ENCODE assay signal across 9 mouse cellular contexts in the genomic region with DNA sequence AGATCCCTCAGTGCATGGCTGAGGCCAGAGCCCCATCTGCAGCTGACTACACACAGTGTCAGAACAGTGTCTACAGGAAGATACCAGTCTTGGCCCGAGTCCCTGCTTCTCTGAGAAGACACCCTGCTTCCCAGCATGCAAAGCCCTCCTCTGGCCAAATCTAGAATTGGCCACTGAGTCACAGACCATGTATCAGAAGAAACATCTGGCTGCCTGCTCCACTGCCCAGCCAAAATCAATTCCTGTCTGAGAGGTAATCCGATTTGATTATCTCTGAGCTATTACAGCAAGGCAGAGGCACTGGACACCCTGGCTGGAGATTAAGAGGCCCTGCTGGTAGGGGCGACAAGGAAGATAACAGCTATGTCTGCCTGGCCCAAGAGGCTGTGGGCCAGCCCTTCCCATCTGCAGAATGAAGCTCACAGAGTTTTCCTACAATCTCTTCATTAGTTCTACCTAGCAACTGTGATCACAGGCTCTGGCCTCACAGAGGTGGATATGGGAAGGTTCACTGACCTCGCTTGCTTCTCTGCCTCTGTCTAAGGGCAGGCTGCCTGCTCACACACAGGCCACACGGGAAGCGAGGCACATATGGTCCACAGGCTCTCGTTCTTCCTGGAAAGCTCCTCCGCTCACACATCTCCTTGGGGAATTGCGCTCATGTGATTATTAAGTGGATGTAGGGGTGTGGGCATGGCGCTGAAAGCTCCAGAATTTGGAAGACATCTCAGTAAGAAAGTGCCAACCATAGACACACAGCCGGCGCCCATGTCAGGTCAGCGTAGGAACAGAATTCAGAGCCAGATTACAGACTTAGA.
DNase-seq lines count a peak whose midpoint lies in the region; ATAC-seq lines count a peak whose summit lies in the region.
"Had no signal": no experiment of that assay in that cellular context is flagged by ENCODE, and none has a peak within 500 bp of the region (broad histone marks: within the 10 kb centered on the region; RNA-seq: fewer than 3 reads in every experiment).

No protein-coding gene starts in this region.

- H3K4me3 ChIP-seq in heart, embryonic 16.5 days (ENCODE audit: low read length), result no peak overlapping the region

- no peaks in the 10 kb centered on the region for H3K36me3 ChIP-seq in heart, embryonic 16.5 days (ENCODE audit: control insufficient read depth, insufficient read depth)

- H3K27me3 ChIP-seq in heart, embryonic 16.5 days (ENCODE audit: control insufficient read depth, insufficient read depth, low read length), result no peaks in the 10 kb centered on the region; the same call in 1 of the 2 replicates

- H3K27ac ChIP-seq in heart, embryonic 16.5 days (ENCODE audit: low read length), result peak overlapping the region; percentile 53; the same call in 1 of the 2 replicates

- no peaks in the 10 kb centered on the region for H3K9me3 ChIP-seq in heart, embryonic 16.5 days (replicated peaks; ENCODE audit: control insufficient read depth, low read length)

- no peak; the same call in 1 of the 2 replicates for ATAC-seq in heart, embryonic 16.5 days (replicated peaks; ENCODE audit: extremely low read depth, insufficient read depth, low FRiP score)

- peak; percentile 18 for DNase-seq in adrenal gland, postnatal 10 days
- DNase-seq in adrenal gland, adult 18-20 months (ENCODE audit: low spot score in 2 of 2), result no peak
- peak; percentile 17 for DNase-seq in 416B (ENCODE audit: low read depth)
- DNase-seq in mesoderm, embryonic 11.5 days (ENCODE audit: low read depth, low spot score), result peak; percentile 59
- DNase-seq in right cerebral cortex, postnatal 25 days, result no peak
- no peak for DNase-seq in B cell, adult 2 months
- no peak for DNase-seq in cerebellum, adult 9-11 months
- DNase-seq: lung, embryonic 14.5 days had no signal

- no peak overlapping the region for H3K9ac ChIP-seq in heart, embryonic 16.5 days (ENCODE audit: low read length)
- H3K9ac ChIP-seq: lung, embryonic 14.5 days had no signal

- no peak overlapping the region for H3K4me2 ChIP-seq in heart, embryonic 16.5 days (ENCODE audit: low read depth, low read length)
- H3K4me2 ChIP-seq: lung, embryonic 14.5 days had no signal

- peaks cover 19% of the 10 kb centered on the region for H3K4me1 ChIP-seq in heart, embryonic 16.5 days (ENCODE audit: control insufficient read depth, insufficient read depth, low read length)

- 47% methylated on average over 13 of the region's 13 CpGs for WGBS in heart, embryonic 16.5 days

Comparison
In these comparisons a context has a peak if more than half of its experiments do, and no peak if none do; other contexts are left out.
1. DNase-seq: peak in adrenal gland, postnatal 10 days (single experiment), 416B (single experiment) and mesoderm, embryonic 11.5 days (single experiment); none in adrenal gland, adult 18-20 months (0 of 2), right cerebral cortex, postnatal 25 days (single experiment), B cell, adult 2 months (0 of 2) and cerebellum, adult 9-11 months (single experiment).